Mouse (Mus musculus) thymus, postnatal 25 days (tissue): ENCODE measurements at regions not wholly inside any gene's neighbourhood (a gene's known extent, or its start where the extent isn't known, plus 50 kb on each side); places are given as distances from the start of the nearest gene placed in this dataset.

Experiments
- DNase-seq: peaks from one replicate; pipeline ENCODE4 v3.0.0; 2022

DNA sequence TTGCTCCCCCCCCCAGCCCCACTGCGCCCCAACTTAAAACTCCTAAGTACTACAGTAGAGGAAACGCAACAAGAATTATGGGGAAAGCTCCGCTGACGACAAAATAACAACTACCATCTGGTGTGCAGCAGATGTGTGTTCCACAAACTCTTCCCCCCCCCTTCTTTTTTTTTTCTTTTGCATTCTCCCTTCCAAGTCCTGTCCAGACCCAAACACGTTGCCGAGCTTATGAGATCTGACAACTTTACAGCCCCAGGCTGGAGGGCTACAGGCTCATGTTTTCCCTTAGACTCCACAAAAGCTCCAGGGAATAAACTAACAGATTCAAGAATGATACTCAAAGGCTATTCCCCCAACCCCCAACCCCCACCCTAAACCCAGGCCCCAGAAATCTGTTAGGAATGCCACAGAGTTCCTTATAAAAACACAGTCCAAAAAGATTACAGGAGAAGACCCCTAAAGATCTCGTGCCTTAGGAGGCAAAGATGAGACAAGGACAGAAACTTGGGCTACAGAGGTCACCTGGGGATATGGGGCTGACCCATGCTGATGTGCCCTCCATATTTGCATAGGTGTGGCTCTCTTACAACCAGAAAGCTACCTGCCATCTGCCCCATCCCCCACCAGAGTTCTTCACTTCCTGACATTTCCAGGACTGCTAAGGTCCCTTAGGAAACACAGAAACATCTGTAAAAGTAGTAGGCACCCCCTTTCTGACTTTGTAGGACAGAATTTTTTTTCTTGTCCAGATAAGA is 509.5 kb upstream of the Cited2 start:
- DNase-seq = no peak

DNA sequence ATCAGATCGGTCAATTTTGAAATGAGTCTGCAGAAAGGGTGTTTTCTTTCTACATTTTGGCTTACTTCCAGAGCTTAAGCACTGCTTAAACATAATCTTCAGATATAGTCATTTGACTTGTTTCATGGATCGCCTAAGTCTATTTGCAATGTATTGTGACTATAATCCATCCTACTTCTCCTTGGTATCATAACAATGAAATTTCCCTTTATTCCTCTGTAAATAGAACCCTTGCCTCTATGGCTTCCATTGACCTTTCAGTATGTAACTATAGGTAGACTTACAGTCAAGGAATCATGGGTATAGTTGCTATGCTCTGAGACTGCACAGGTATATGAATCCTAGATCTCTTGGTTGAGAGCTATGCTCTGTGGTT is 509.0 kb upstream of the Cited2 start:
- no peak for DNase-seq

DNA sequence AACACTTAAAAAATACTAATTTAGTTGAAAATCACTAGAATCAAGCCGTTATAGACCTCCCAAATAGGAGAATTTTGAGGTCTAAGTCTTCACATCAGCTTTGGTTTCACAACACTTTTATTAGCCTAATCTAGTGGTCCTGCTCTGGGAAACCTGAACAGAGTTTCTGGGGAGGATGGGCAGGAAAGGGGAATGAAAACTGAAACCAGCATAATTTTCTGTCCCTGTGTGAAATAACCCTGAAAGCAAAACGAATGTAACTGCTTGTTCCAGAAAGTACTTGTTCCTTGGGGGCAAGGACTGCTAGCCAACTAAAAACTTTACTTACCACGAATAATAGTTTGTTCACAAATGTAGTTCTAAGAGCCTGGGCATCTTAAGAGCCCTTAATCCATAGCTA is 508.0 kb upstream of the Cited2 start:
- DNase-seq = no peak

DNA sequence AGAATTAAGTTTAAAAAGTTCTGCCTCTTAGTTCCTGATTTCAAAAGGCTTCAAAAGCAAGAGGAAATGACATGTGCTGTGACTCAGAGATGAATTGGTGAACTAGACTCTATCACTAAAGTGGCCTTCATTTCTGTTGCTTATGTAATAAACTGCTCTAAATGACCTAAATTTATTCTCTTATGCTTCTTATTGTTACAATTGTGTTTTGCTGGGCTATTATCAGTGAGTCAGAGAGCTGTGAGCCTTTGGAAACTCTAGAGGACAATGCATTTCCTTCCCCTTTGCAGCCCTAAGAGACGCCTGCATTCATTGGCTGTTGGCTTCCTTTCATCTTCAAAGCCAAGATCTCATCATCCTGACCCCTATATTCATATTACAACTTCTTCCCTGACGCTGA is 501.5 kb upstream of the Cited2 start:
- DNase-seq = no peak

DNA sequence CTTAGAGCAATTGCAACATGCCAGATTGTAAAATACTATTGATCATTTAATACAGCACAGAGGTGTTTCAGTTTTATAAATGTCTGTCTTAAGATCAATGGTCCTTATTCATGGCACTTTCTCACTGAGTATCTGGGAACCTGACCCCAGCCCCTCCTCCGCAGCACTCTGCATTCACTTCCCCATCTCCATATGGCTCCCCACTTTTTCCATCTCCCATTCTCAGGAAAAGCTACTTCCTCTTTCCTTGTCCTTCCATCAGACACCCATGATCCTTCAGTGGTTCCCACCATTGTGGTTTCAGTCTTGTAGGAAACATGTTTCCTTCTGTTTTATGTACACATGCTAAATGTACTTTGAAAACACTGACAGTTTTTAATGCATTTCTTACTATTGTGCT is 497.3 kb upstream of the Cited2 start:
- DNase-seq = no peak

DNA sequence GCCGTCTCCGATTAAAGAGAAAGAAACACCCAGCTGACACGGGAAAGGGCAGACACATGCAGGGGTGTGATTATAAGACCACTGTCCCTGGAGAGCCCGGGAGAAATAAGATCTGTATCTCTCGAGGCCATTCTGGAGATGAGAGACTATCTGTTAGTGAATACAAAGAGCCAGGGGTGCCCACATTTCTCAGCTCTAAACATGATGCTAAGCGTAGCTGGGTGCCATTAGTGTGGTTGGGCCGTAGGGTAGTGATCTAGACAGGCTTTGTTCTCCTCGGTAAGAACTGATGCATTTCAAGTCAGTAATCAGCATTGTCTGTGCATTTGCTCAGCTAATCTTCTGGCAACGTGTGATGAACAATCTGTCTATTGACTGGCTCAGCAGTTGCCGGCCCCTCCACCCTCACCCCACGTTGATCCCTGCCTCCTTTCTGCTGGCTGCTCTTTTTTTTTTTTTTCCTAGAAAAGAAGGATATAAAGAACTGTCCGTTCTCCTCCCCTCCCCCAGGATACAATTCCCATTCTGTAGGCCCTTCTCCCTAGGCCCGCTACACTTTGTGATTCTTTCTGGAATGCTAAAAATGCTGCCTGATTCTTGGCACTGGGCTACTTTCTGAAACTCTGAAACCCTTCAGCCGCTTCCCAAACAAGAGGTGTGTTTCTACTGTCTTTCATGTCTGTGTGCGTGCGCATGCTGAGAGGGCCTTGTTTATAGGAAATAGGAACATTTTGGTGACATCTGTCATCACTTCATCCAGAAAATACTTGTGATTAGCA is 492.8 kb upstream of the Cited2 start:
- DNase-seq = no peak

DNA sequence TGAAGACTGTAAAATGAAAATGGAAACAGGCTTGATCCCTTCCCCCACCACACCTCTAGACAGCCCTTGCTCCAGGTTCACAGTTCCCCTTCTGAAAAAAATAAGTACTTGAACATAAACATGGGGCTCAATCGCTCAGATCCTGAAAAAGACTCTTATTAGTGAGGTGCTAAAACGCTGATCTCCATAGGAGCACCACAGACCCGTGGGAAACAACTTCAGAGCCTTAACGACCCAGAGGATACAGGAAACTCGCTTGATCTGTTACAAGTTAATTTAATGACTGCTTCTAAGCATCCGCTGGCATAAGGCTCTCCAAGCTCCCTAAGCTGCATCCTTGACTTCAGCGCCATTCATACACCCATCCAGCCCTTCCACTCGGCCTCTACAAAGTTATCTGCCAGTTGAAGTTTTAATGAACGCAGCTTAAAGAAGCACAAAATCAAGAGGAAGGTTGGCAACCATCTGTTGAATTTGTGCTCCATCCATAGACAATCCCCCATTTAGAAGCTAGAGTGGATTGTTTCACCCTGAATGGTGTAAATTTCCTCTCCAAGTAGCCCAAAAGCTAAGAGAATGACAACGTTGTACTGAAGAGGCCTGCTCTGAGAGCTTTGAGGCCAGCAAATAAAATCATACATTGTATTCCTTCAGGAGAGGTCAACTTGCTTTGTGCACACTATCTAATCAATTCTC is 486.9 kb upstream of the Cited2 start:
- no peak for DNase-seq

DNA sequence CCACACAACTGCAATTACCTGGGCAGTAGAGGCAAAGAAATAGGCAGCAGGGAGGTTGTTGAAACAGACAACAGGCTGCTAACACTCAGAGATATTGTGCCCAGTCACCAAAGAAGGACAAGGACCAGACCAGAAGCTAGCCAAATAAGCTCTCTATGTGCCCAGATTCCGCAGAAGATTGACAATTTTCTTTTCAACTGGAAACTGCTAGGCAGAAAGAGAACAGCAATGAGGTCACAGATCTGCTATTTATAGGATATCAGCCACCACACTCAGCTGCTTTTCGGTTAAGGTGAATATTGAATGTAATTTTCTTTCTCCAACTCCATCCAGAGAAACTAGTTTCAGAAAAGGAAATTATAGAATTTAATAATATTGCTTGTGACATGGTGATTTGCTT is 486.3 kb upstream of the Cited2 start:
- no peak for DNase-seq

DNA sequence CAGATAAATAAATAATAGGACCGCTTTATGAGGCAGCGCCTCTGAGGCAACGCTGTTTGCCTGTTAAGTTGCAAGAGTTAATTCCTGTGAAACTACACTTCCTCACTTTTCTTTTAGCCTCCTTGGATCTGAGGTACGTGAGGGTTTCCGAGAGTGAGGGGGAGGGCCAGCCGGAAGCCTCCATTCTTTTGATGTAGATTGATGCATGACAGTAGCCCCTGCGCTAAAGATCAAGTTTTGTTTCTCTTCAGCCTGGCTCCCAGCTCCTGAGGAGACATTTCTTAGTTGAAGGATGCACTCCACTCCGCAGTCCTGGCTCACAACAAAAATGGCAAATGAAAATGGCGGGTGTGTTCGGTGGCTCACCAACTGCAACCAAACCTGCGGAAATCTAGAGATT is 485.6 kb upstream of the Cited2 start:
- DNase-seq = no peak

DNA sequence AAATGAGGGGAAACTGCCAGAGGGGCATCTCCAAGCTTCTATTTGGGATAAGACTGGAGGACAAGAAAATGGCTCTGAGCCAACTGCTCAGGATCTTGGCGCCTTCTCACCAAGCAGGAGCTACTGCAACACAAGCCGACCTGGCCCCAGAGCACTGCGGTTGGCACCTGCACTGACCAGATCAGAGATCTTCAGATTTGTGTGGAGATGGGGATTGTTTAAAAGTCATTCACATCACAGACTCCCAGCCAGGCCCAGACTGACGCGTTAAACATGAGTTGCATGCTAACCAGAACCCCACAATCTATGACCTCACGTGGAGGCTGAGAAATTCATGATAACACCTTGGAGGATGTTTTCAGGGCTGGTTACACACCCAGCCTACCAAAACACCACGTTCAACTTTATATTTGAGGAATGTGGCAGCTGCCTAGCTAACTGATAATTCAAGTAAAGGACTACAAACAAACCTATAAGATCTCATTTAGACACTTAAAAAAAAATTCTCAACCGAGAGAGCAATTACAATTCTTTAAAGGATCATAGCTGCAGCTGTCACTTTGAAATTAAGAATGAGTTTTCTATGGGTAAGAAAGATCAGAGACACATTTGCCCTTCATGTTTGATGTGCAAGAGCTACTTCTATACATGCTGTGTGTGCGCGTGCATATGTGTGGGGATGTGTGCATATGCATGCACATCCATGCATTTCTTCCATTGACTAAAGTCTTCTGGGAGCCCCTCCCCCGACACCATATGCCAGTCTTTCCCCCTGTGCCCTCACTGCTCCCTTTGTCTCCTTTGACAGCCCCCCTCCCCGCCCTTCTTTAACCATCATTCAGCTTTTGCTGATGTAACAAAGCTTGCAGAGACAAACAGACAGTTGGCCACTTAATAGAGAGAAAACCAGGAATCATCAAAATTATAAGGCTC is 484.8 kb upstream of the Cited2 start:
- no peak for DNase-seq

DNA sequence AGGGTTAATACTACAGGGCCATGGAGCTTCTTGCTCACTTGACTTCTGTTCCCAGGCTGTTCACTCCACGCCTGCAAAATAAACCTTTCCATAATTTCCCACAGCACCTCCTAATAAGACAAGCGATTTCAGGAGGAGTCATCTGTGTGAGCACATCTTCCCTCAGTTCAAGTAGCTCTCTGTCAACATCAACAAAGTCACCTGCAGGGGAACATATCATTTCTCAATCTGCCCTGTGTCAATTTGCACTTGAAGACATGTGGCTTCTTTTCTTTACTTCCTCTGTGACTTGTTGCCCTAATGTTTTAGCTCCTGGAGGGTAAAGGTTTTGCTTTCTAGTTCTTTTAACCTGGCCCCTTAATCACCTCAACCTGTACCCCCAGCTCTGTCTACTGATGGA is 474.7 kb upstream of the Cited2 start:
- no peak for DNase-seq

DNA sequence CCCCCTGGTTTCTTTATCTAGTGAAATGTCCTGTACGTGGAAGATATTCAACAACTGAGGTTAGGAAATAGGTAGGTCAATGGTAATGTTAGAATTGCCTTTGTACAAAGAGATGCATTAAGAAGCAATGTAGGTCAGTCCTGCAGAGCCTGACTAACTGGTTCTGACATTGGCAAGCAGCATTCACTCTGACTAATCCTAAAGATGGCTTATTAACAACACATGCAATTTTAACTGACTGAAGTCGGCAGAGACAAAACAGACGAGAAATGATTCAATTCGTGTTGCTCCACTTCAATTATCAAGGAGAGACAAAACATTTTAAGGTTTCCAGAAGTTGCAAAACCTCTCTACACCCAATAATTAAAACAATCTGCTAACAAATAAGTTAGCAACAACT is 470.0 kb upstream of the Cited2 start:
- DNase-seq = no peak

DNA sequence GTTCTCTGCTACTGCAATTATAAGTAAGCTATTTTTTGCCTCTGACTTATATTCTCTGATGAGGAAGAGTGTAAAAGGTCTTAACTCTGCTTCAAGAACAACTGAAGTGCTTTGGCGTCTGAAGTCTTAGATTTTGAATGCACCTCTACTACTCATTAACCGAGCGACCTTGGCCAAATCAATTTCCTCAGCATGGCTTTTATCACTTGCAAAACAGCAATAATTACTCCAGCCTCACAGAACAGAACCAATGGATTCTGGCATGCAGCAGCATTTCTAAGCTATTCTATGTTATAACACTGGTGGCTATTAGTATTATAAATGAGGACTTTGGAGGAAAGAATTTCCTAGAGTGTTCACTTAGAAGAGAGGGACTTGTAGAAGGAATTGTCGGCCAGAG is 462.9 kb upstream of the Cited2 start:
- no peak for DNase-seq

DNA sequence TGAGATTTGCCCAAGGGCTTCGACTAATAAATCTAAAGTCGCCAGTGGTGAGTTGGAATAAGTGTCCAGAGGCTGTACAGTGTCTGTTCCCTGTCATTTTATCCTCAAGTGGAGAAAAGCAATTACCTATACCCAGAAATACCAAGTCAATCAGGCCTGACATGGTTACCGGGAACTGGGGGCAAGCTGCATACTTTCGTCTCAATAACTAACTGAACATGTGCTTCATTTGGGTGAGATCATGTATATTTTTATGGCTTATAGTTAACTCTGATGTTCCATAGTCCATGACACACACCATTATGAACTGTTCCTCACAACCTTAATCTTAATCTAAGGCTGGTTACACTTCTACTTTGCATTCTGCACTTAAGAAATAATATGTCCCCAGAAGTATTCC is 462.4 kb upstream of the Cited2 start:
- no peak for DNase-seq

DNA sequence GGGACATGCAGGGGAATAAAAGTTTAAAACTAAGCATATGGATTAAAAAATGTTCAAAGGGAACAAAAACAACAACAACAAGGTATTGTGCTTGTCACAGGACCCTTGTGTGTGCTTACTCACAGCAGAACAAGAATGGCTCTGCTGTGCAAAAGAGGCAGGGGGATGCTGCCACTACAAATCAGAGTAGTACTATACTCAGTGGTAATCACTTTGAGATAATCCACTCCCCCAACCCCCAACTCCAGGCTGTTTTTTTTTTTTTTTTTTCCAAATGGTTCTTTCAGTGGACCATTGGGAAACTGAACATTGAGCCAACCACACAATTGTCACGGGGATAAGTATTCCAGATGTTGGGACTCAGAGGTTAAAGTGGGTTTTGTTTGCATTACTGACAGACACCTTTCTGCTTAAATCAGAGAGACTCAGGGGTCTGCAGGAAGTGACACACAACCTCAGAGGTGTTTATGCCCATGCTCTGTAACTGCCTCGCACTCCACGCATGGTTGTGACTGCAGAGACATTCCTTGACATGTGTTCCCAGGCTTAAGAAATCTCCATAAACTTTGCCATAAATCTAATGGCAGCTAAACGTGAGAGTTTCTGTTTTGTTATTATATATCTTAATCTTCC is 461.7 kb upstream of the Cited2 start:
- no peak for DNase-seq

DNA sequence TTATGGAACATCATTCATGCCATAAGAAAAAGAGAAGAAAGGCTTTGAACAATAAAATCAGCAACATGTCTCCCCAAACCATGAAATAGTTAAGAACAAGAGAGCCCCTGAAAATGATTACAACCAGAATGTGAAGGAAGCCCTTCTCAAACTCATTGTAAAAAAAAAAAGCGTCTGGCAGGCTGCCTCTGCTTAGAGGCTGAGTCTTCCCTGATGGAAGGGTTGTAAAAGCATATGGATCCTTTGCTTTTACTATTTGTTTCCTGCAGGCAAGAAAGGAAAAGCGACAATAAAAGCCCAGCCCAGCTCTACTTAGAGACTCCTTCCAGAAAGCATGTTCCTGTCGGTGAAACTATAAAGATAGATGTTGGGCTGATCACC is 461.2 kb upstream of the Cited2 start:
- no peak for DNase-seq

DNA sequence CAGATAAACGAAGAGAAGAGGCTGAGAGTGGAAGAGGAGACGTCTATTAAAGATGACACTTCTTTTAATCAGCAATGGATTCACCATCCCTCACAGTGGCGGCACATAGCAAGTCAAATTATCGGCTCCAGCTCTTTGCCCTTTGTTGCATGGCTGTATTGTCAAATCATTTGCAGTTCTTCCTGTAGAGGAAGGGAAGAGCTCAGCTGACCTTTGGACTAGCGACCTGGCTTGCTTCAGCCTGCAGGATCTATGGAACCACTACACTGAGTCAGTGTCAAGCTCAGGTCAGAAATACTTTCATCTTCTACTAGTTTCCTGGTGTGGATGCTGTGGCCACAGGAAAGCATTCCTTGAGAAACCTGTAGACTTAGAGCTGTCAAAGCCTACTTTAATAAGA is 450.4 kb upstream of the Cited2 start:
- no peak for DNase-seq

DNA sequence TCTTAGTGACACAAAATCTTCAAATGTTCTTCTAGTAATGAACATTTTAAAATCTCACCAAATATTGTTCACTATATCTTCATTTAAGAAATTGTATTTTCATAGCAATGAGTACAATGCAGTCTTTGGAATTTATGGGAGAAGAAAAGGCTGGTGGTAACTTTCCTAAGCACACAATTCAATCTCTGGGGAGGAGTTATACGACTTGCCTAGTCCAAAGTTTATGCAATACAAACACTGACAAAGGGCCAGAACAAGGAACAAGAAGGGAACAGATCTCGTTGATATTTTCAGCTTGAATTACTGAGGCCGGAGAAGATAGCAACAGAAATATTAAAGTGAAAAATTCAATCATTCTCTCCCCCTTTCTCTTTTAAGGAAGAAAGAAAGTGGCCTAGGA is 449.2 kb upstream of the Cited2 start:
- no peak for DNase-seq

DNA sequence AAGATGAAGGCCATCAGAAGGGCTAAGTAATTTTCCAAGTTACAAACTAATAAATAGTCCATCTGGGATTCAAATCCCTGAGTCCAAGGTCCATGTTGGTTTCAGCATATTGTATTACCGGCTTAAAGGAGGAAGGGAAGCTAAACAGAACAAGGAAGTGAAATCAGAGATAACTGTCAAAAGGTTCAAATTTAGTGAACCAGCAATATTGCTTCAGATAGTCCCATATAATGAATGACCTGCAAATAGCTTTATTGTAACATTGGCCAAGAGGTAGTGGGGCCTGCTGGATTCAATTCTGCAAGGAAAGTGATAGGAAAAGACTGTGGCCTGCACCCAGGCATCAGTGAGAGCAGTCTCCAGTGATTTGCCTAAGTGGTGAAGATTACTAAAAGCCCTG is 447.8 kb upstream of the Cited2 start:
- no peak for DNase-seq

DNA sequence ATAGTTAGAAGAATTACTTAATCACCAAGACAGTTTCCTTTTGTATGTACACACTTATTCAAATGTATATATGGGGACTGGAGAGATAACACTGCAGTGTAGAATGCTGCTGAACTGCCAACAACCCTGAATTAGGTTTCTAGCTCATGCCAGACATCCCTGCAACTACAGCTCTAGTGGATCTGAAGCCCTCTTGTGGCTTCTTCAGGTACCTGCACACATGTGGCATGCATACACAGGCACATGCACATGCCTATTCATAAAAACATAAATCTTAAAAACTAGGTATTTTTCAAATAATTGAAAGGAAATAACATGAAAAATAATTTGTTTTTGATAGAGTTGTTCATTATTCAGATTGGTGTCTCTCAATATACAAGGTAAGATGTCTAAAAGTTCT is 445.1 kb upstream of the Cited2 start:
- DNase-seq = no peak

DNA sequence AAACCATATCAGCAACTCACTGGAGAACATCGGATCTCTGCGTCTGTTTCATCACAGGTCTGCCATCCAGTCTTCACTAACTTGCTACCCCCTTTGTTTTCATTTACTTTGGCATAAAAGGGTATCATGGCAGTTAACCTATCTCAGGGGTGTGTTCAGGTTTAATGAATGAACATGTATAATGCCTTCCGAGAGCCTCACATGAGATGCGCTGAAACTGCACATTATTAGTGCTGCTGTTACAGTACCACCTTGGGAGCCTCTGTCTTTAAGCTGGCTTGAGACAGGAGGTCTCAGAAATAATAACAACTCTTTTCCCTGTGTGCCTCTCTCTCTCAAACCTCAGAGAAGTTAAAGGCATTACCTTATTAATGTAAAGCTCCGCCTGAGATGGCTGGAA is 438.2 kb upstream of the Cited2 start:
- no peak for DNase-seq

DNA sequence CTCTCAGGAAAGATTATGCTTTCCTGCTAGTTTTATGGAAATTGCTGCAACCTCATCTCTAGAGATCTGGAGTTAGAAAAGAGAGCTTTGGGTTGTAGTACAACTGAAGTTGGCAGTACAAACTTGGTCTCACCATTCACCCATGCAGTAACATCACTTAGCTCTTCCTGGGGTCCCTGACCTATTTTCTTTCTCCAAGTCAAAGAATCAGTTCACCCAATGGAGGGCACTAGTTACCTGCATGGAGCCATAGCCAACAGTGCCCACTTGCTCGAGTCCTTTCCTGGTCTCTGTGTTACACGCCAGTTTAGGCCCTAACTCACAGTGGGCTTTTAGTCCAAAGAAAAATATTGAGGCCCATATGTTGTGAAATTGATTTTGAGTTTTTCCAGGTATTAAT is 435.9 kb upstream of the Cited2 start:
- no peak for DNase-seq

DNA sequence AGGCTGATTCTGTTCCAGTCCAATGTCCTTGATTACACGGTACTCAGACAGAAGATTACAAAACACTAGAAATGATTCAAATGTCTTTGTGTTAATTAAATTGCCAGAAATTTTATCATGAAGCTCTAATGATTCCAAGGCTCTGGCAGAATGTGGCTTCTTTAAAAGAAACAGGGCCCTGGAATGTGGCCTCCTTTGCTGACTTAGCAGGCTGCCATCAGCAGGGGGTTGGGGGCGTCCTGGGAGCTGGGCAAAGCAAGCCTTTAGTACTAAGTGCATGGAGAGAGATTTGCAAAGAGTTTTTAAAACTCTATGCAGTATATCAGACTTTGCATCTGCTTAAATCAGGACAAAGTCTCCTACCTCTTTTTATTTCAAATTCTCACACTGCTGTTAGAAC is 434.8 kb upstream of the Cited2 start:
- DNase-seq = no peak
